10 mouse cellular contexts compared by ENCODE assay signal in the genomic region with DNA sequence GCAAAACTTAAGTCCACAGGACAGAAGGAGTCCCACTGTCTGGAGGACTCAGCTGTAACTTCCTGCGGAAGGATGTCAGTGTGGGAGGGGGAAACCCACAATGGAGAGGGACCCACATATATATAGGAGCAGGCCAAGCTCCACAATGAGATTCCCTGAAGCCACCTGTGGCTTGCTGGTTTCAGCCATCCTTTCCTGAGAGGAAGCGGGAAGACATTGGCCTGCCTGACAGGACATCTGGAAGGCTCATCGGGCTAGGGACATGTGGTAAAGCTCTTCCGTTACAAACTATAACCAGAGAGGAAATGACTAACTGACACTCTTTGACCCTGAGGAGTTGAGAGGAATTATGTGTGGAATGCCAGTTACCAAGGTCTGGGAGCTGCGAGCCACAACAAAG. TPM values are rescaled to one million over a fixed set of nuclear protein-coding genes. Genes with fewer than 3 reads are reported as not detected.
A peak's percentile ranks its signal among the peaks of the same experiment; 100 is the strongest.
DNase-seq lines count a peak whose midpoint lies in the region; ATAC-seq and TF ChIP-seq lines count a peak whose summit lies in the region.
"Had no signal": no experiment of that assay in that cellular context is flagged by ENCODE, and none has a peak within 500 bp of the region (broad histone marks: within the 10 kb centered on the region; RNA-seq: fewer than 3 reads in every experiment).

No protein-coding gene starts in this region.

- peak overlapping the region; percentile 73 for H3K27ac ChIP-seq in gastrocnemius, adult 2 months
- H3K27ac ChIP-seq: stomach, embryonic 15.5 days had no signal

- peak; percentile 69 for ATAC-seq in megakaryocyte progenitor cell, adult 5-6 weeks (replicated peaks; ENCODE audit: poor library complexity)
- ATAC-seq: midbrain, embryonic 16.5 days had no signal

- H3K4me3 ChIP-seq in gastrocnemius, adult 2 months, result no peak overlapping the region
- H3K4me3 ChIP-seq: stomach, embryonic 15.5 days had no signal

- no peak for TF ChIP-seq CTCF in gastrocnemius, adult 2 months (IDR thresholded peaks at IDR 0.05)

- no peak for DNase-seq in gastrocnemius, adult 2 months
- DNase-seq in gastrocnemius, postnatal 10 days, result no peak
- DNase-seq in embryo, embryonic 11 days, result peak; percentile 60
- peak; percentile 59 to 65 for DNase-seq in heart, postnatal 10 days
- DNase-seq in ovary, postnatal 10 days (ENCODE audit: low spot score), result no peak
- DNase-seq in left cerebral cortex, postnatal 14 days (ENCODE audit: low spot score in 2 of 2), result no peak
- DNase-seq in adipocyte (ENCODE audit: low spot score), result no peak

- intact Hi-C loops in gastrocnemius, adult 2 months (cut with DNase I), result no loop called here
- intact Hi-C loops in heart, postnatal 10 days (cut with DNase I), result loop anchor here (2.0 kb wide), 2 partner anchors 31 to 73 kb away; no protein-coding TSS in a partner anchor
- intact Hi-C loops in left cerebral cortex, postnatal 14 days (cut with DNase I), result loop anchor here (5.0 kb wide), 1 partner anchor 106 kb away; no protein-coding TSS in a partner anchor

RNA-seq across cellular contexts. Expression of gene Anapc15-ps, which starts 34.8 kb away (rescaled TPM):
- not detected for total RNA-seq in gastrocnemius, adult 2 months (2021)
- not detected for total RNA-seq in gastrocnemius, postnatal 10 days (2021)
- total RNA-seq in heart, postnatal 10 days (2021), result not detected
- total RNA-seq in megakaryocyte progenitor cell, adult 5-6 weeks (2015), result 0.46 TPM in 1 of 2 replicates, not detected in the other
- total RNA-seq in megakaryocyte progenitor cell, adult 5-6 weeks (2017), result 0.75 and 1.7 TPM in 2 replicates
- not detected for total RNA-seq in left cerebral cortex, postnatal 14 days (2021)

Comparison
In these comparisons a context has a peak if more than half of its experiments do, and no peak if none do; other contexts are left out.
1. DNase-seq: peak in embryo, embryonic 11 days (single experiment) and heart, postnatal 10 days (2 of 2); none in gastrocnemius, adult 2 months (single experiment), gastrocnemius, postnatal 10 days (single experiment), ovary, postnatal 10 days (single experiment), left cerebral cortex, postnatal 14 days (0 of 2) and adipocyte (single experiment).